Mouse (Mus musculus) liver, embryonic 16.5 days (tissue): Measurements from ENCODE around the gene Fbxw7. TPM values are rescaled to one million over a fixed set of nuclear protein-coding genes. Genes with fewer than 3 reads are reported as not detected.

Experiments
- ATAC-seq: fragments of 200-750 bp; cut with Nextera tagmentation; 2 replicates; pipeline ENCODE4 v1.8.0; 2017; ENCODE audit warnings: low read depth, mild to moderate bottlenecking, moderate number of reproducible peaks, moderate library complexity
- H3K27ac ChIP-seq: fragments of 300-500 bp; sonication (generic); 2 replicates; pipeline ENCODE4 v1.5.1; 2014; ENCODE audit warnings: mild to moderate bottlenecking, low read length
- H3K27me3 ChIP-seq: fragments of 300-500 bp; sonication (generic); 2 replicates; pipeline ENCODE4 v1.6.1; 2014; ENCODE audit warnings: low read depth, low read length, mixed read lengths; ENCODE audit not compliant: control insufficient read depth, insufficient read depth
- H3K36me3 ChIP-seq: fragments of 300-500 bp; sonication (generic); 2 replicates; pipeline ENCODE4 v1.6.1; 2014; ENCODE audit warnings: mild to moderate bottlenecking; ENCODE audit not compliant: control insufficient read depth, insufficient read depth
- H3K4me1 ChIP-seq: fragments of 300-500 bp; sonication (generic); 2 replicates; pipeline ENCODE4 v1.6.1; 2014; ENCODE audit warnings: low read depth, low read length, mixed read lengths; ENCODE audit not compliant: control insufficient read depth
- H3K4me2 ChIP-seq: fragments of 300-500 bp; sonication (generic); 2 replicates; pipeline ENCODE4 v1.6.1; 2014; ENCODE audit warnings: low read depth, low read length, mixed read lengths
- H3K4me3 ChIP-seq: fragments of 300-500 bp; sonication (generic); 2 replicates; pipeline ENCODE4 v1.5.1; 2014; ENCODE audit warnings: low read depth, mild to moderate bottlenecking, low read length
- H3K9ac ChIP-seq: fragments of 300-500 bp; sonication (generic); 2 replicates; pipeline ENCODE4 v1.6.1; 2014; ENCODE audit warnings: low read depth, low read length
- H3K9me3 ChIP-seq: fragments of 300-500 bp; sonication (generic); replicated peaks from 2 replicates; pipeline ENCODE4 v1.6.1; 2016; ENCODE audit warnings: low read length; ENCODE audit not compliant: control insufficient read depth
- WGBS: fragments of 180-500 bp; shearing (Covaris S2); extraction: QIAGEN DNeasy Blood & Tissue Kit; methylation state at CpG from one replicate; pipeline ENCODE4 v1.1.7; 2014; ENCODE audit not compliant: insufficient replicate concordance; 5-methylcytosine and 5-hydroxymethylcytosine counted together
- polyA plus RNA-seq: library from polyadenylated mRNA; unstranded; fragments of >200 nt; fragmentation: Nextera tagmentation; extraction: Ambion mirVana; gene quantifications from 2 replicates; pipeline ENCODE4 v1.2.1, GENCODE M21; 2015

Gene Fbxw7
- polyA plus RNA-seq, 1 experiment from 2014 or later = 2.8 TPM

GRCm38 (mm10) chr3:84936956-84937355, 121.9 kb downstream of the Fbxw7 start:
- no peak for ATAC-seq
- Histone ChIP-seq H3K36me3 (no peaks in the 10 kb centered on the region), H3K9me3 (no peaks in the 10 kb centered on the region), H3K27ac (no peak overlapping the region), H3K4me2 (no peak overlapping the region), H3K9ac (no peak overlapping the region), H3K4me3 (no peak overlapping the region), H3K4me1 (peaks cover 3% of the 10 kb centered on the region; the same call in 1 of the 2 replicates), H3K27me3 (no peaks in the 10 kb centered on the region)
- 46% methylated on average over 5 of the region's 5 CpGs for WGBS

GRCm38 (mm10) chr3:84937360-84938355, 122.6 kb downstream of the Fbxw7 start:
- Histone ChIP-seq H3K9me3 (no peaks in the 10 kb centered on the region), H3K4me2 (no peak overlapping the region), H3K4me1 (peaks cover 3% of the 10 kb centered on the region; the same call in 1 of the 2 replicates), H3K9ac (no peak overlapping the region), H3K4me3 (no peak overlapping the region), H3K27ac (no peak overlapping the region), H3K36me3 (no peaks in the 10 kb centered on the region), H3K27me3 (no peaks in the 10 kb centered on the region)
- WGBS = 51% methylated on average over 12 of the region's 12 CpGs
- ATAC-seq = no peak

GRCm38 (mm10) chr3:84944933-84945332, 129.9 kb downstream of the Fbxw7 start:
- H3K4me1 ChIP-seq = no peaks in the 10 kb centered on the region; the same call in 1 of the 2 replicates
- no peaks in the 10 kb centered on the region for H3K9me3 ChIP-seq
- no peak overlapping the region for H3K4me2 ChIP-seq
- no peak overlapping the region for H3K27ac ChIP-seq
- ATAC-seq = no peak
- no peaks in the 10 kb centered on the region for H3K27me3 ChIP-seq
- H3K4me3 ChIP-seq = no peak overlapping the region
- WGBS = 39% methylated on average over 3 of the region's 3 CpGs
- no peak overlapping the region for H3K9ac ChIP-seq
- H3K36me3 ChIP-seq = no peaks in the 10 kb centered on the region

GRCm38 (mm10) chr3:84946381-84946780, 131.3 kb downstream of the Fbxw7 start:
- H3K36me3 ChIP-seq = no peaks in the 10 kb centered on the region
- 67% methylated on average over 1 of the region's 1 CpGs for WGBS
- no peak overlapping the region for H3K27ac ChIP-seq
- H3K4me2 ChIP-seq = no peak overlapping the region
- H3K4me3 ChIP-seq = no peak overlapping the region
- H3K27me3 ChIP-seq = no peaks in the 10 kb centered on the region
- H3K9ac ChIP-seq = no peak overlapping the region
- no peak for ATAC-seq
- no peaks in the 10 kb centered on the region for H3K9me3 ChIP-seq
- no peaks in the 10 kb centered on the region; the same call in 1 of the 2 replicates for H3K4me1 ChIP-seq

GRCm38 (mm10) chr3:84949387-84949786, 134.3 kb downstream of the Fbxw7 start:
- Histone ChIP-seq H3K36me3 (no peaks in the 10 kb centered on the region), H3K4me3 (no peak overlapping the region), H3K9ac (no peak overlapping the region), H3K27ac (no peak overlapping the region), H3K4me2 (no peak overlapping the region), H3K9me3 (no peaks in the 10 kb centered on the region), H3K27me3 (no peaks in the 10 kb centered on the region), H3K4me1 (no peaks in the 10 kb centered on the region; the same call in 1 of the 2 replicates)
- no peak for ATAC-seq
- WGBS = 69% methylated on average over 4 of the region's 4 CpGs

GRCm38 (mm10) chr3:84951698-84952097, 136.6 kb downstream of the Fbxw7 start:
- Histone ChIP-seq H3K9ac (no peak overlapping the region), H3K4me1 (no peaks in the 10 kb centered on the region), H3K36me3 (no peaks in the 10 kb centered on the region), H3K27me3 (no peaks in the 10 kb centered on the region), H3K9me3 (no peaks in the 10 kb centered on the region), H3K27ac (no peak overlapping the region), H3K4me2 (no peak overlapping the region), H3K4me3 (no peak overlapping the region)
- no peak for ATAC-seq
- WGBS = 61% methylated on average over 2 of the region's 2 CpGs

- Histone ChIP-seq H3K4me1 (no peaks in the 10 kb centered on the region), H3K9ac (no peak overlapping the region), H3K27me3 (no peaks in the 10 kb centered on the region), H3K4me2 (no peak overlapping the region), H3K36me3 (no peaks in the 10 kb centered on the region), H3K27ac (no peak overlapping the region), H3K9me3 (no peaks in the 10 kb centered on the region), H3K4me3 (no peak overlapping the region)
- 69% methylated on average over 13 of the region's 13 CpGs for WGBS
- ATAC-seq = no peak
Measured at GRCm38 (mm10) chr3:84952135-84952534, 137.1 kb downstream of the Fbxw7 start.

- no peaks in the 10 kb centered on the region for H3K4me1 ChIP-seq
- 73% methylated on average over 7 of the region's 7 CpGs for whole genome bisulfite sequencing
- no peaks in the 10 kb centered on the region for H3K9me3 ChIP-seq
- H3K27ac ChIP-seq = no peak overlapping the region
- H3K9ac ChIP-seq = no peak overlapping the region
- H3K36me3 ChIP-seq = no peaks in the 10 kb centered on the region
- H3K27me3 ChIP-seq = no peaks in the 10 kb centered on the region
- ATAC-seq = no peak
- H3K4me3 ChIP-seq = no peak overlapping the region
- no peak overlapping the region for H3K4me2 ChIP-seq
Measured at GRCm38 (mm10) chr3:84952585-84953187, 137.6 kb downstream of the Fbxw7 start.
